In the genomic region with DNA sequence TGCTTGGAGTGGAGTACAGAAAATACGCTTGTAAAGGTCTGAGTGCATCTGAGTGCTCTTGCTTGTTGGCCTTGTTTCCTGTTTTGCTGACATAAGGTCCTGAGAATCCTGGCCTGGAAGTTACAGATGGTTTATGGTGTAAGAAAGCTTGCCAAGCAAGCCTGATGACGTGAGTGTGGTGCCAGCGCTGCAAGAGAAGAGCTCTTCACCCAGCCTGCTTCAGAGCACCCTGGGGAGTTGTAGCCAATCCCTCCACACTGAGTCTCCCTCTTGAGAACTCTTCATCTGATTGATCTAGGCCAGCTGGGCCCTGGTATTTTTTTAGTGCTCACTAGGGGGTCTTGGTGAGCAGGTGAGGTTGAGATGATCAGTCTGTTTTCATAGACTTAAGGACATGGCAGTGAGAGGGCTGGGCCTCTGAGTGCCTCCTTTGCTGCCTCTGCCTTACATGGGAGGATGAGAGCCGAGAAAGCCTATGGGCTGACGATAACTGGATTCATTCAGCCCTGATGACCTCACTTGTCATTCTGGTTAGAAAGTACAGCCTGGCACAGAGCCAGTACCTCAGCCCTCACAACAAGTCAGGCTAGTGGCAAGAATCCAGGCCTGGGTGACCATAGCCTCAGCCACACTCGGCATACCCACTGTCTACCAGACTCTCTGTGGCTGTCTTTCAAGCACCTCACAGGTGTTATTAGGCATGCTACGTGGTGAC, we compare ENCODE assay signal across 9 mouse cellular contexts. TPM values are rescaled to one million over a fixed set of nuclear protein-coding genes. Genes with fewer than 3 reads are reported as not detected.
DNase-seq lines count a peak whose midpoint lies in the region; ATAC-seq and TF ChIP-seq lines count a peak whose summit lies in the region.
"Had no signal": no experiment of that assay in that cellular context is flagged by ENCODE, and none has a peak within 500 bp of the region (broad histone marks: within the 10 kb centered on the region; RNA-seq: fewer than 3 reads in every experiment).

No protein-coding gene starts in this region.

- TF ChIP-seq CTCF in kidney, adult 2 months (conservative IDR thresholded peaks at IDR 0.05; ENCODE audit: insufficient read depth, insufficient read length, low read depth, low read length) = no peak
- TF ChIP-seq CTCF in cerebellum, adult 2 months (IDR thresholded peaks at IDR 0.05; ENCODE audit: borderline replicate concordance, insufficient read depth, low read depth, low read length) = no peak
- no peak for TF ChIP-seq CTCF in lung, adult 2 months (IDR thresholded peaks at IDR 0.05; ENCODE audit: insufficient read depth, low read length)

- H3K4me1 ChIP-seq in kidney, adult 2 months (ENCODE audit: control insufficient read depth, insufficient read depth, low read length) = peaks cover 9% of the 10 kb centered on the region
- no peaks in the 10 kb centered on the region for H3K4me1 ChIP-seq in kidney, embryonic 15.5 days
- peaks cover 48% of the 10 kb centered on the region for H3K4me1 ChIP-seq in cerebellum, adult 2 months (ENCODE audit: control insufficient read depth, insufficient read depth, low read length)
- H3K4me1 ChIP-seq in lung, adult 2 months (ENCODE audit: control insufficient read depth, insufficient read depth, low read length) = peaks cover 7% of the 10 kb centered on the region; the same call in 1 of the 2 replicates

- TF ChIP-seq POLR2A in kidney, adult 2 months (IDR thresholded peaks at IDR 0.05; ENCODE audit: low read depth, low read length) = no peak
- TF ChIP-seq POLR2A in cerebellum, adult 2 months (IDR thresholded peaks at IDR 0.05; ENCODE audit: borderline replicate concordance, insufficient read depth, low read length) = no peak
- no peak for TF ChIP-seq POLR2A in lung, adult 2 months (IDR thresholded peaks at IDR 0.05; ENCODE audit: borderline replicate concordance, extremely low read depth, low read depth, low read length)

- ATAC-seq in kidney, embryonic 15.5 days (replicated peaks; ENCODE audit: low FRiP score) = no peak
- ATAC-seq: hindbrain, embryonic 16.5 days had no signal

- DNase-seq in kidney, adult 2 months = peak; percentile 49
- peak; percentile 19 for DNase-seq in ZHBTc4 (ENCODE audit: low read depth, low spot score)
- DNase-seq in cerebellum, adult 2 months = peak; percentile 74 to 87
- DNase-seq in lung, adult 2 months = peak; percentile 39
- no peak for DNase-seq in ovary, adult 18-20 months (ENCODE audit: low spot score)
- DNase-seq in yolk sac, embryonic 10.5 days (ENCODE audit: low spot score) = no peak
- DNase-seq in thymus, adult 18-20 months = no peak

- no peaks in the 10 kb centered on the region for H3K9me3 ChIP-seq in kidney, embryonic 15.5 days (replicated peaks)

- H3K27me3 ChIP-seq in kidney, adult 2 months (replicated peaks; ENCODE audit: control insufficient read depth, insufficient read depth, low read length) = no peaks in the 10 kb centered on the region
- no peaks in the 10 kb centered on the region for H3K27me3 ChIP-seq in kidney, embryonic 15.5 days
- H3K27me3 ChIP-seq in cerebellum, adult 2 months (ENCODE audit: control insufficient read depth, insufficient read depth, low read length) = no peaks in the 10 kb centered on the region

- H3K4me3 ChIP-seq in kidney, adult 2 months (ENCODE audit: insufficient read depth, low read depth, low read length) = no peak overlapping the region
- no peak overlapping the region for H3K4me3 ChIP-seq in kidney, embryonic 15.5 days (replicated peaks)
- H3K4me3 ChIP-seq in cerebellum, adult 2 months (replicated peaks; ENCODE audit: insufficient read depth, low read depth, low read length) = no peak overlapping the region
- H3K4me3 ChIP-seq in lung, adult 2 months (replicated peaks; ENCODE audit: extremely low read depth, low read depth, low read length) = no peak overlapping the region

- H3K36me3 ChIP-seq in kidney, adult 2 months (ENCODE audit: control insufficient read depth, insufficient read depth, low read length) = no peaks in the 10 kb centered on the region
- no peaks in the 10 kb centered on the region for H3K36me3 ChIP-seq in kidney, embryonic 15.5 days

- H3K27ac ChIP-seq in kidney, adult 2 months (ENCODE audit: insufficient read depth, low read depth, low read length) = peak overlapping the region; percentile 40; the same call in 1 of the 2 replicates
- H3K27ac ChIP-seq in kidney, embryonic 15.5 days = no peak overlapping the region
- peak overlapping the region; percentile 89 for H3K27ac ChIP-seq in cerebellum, adult 2 months (ENCODE audit: insufficient read depth, low read length)

- WGBS in kidney, adult 2 months = 47% methylated on average over 7 of the region's 7 CpGs
- 68% methylated on average over 7 of the region's 7 CpGs for WGBS in kidney, embryonic 15.5 days
- WGBS in cerebellum, adult 2 months = 11% methylated on average over 7 of the region's 7 CpGs
- WGBS in lung, adult 2 months = 35% methylated on average over 7 of the region's 7 CpGs

- H3K4me2 ChIP-seq in kidney, embryonic 15.5 days = no peak overlapping the region

- H3K9ac ChIP-seq in kidney, embryonic 15.5 days = no peak overlapping the region

RNA-seq across cellular contexts. Expression of a gene that starts 35.9 kb away (rescaled TPM):
- 6.8 and 8.2 TPM in 2 replicates for polyA plus RNA-seq in kidney, adult 2 months (2012; rRNA removed)
- 12.7 and 12.9 TPM in 2 replicates for polyA plus RNA-seq in kidney, embryonic 15.5 days (2015; fragmentation: Nextera tagmentation; extraction: Ambion mirVana)
- polyA plus RNA-seq in cerebellum, adult 2 months (2012; rRNA removed) = 43.0 and 46.0 TPM in 2 replicates
- polyA plus RNA-seq in lung, adult 2 months (2012; rRNA removed) = 5.4 and 10.2 TPM in 2 replicates

RNA-seq across cellular contexts. Expression of a gene that starts 36.0 kb away (rescaled TPM):
- polyA plus RNA-seq in kidney, adult 2 months (2012; rRNA removed) = 15.7 and 17.9 TPM in 2 replicates
- 39.0 and 41.4 TPM in 2 replicates for polyA plus RNA-seq in kidney, embryonic 15.5 days (2015; fragmentation: Nextera tagmentation; extraction: Ambion mirVana)
- polyA plus RNA-seq in cerebellum, adult 2 months (2012; rRNA removed) = 28.8 and 28.9 TPM in 2 replicates
- 7.8 and 12.2 TPM in 2 replicates for polyA plus RNA-seq in lung, adult 2 months (2012; rRNA removed)

RNA-seq across cellular contexts. Expression of a gene that starts 42.5 kb away (rescaled TPM):
- polyA plus RNA-seq in kidney, adult 2 months (2012; rRNA removed) = 7.7 and 13.0 TPM in 2 replicates
- polyA plus RNA-seq in kidney, embryonic 15.5 days (2015; fragmentation: Nextera tagmentation; extraction: Ambion mirVana) = 67.9 and 70.8 TPM in 2 replicates
- 44.7 and 46.3 TPM in 2 replicates for polyA plus RNA-seq in cerebellum, adult 2 months (2012; rRNA removed)
- polyA plus RNA-seq in lung, adult 2 months (2012; rRNA removed) = 6.3 and 7.8 TPM in 2 replicates

Comparison
In these comparisons a context has a peak if more than half of its experiments do, and no peak if none do; other contexts are left out.
1. DNase-seq: peak in kidney, adult 2 months (single experiment), ZHBTc4 (single experiment), cerebellum, adult 2 months (2 of 2) and lung, adult 2 months (single experiment); none in ovary, adult 18-20 months (single experiment), yolk sac, embryonic 10.5 days (single experiment) and thymus, adult 18-20 months (0 of 2).